Mouse (Mus musculus): ENCODE results near the gene Iqcg. TPM values are rescaled to one million over a fixed set of nuclear protein-coding genes. Genes with fewer than 3 reads are reported as not detected.

The Iqcg gene
- total and polyA plus RNA-seq, 3 experiments, result 13.6 to 40.4 TPM; not detected in 1

DNA sequence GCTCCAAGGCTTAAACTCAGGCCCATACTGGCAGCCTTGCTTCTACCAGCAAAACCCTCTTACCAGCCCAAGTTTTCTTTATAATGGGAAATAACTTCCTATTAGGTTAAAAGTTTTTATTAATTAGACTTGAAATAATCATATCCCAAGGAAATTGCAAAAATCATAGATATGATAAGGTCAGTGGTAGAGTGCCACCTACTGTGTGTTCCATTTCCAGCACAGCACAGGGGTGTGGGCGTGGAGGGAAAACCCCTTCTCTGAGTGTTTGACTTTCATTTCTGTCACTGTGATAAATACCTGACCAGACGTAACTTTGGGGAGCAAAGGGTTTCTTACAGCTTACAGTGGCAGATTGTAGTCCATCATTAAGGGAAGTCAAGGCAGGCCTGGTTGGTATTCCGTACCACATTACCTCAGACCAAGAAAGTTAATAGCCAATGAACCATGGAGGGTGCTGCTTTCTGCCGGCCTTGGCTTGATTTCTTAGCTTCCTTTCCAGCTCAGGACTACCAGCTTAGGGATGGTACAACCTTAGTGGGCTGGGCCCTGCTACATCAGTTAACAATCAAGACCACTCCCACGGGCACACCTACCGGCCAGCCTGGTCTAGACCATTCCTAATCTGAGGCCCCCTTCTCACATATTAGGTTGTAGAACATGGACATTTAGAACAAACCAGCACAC lies 17.0 kb upstream of the Iqcg start:
- Histone ChIP-seq H3K27ac (ENCODE audit: control insufficient read depth, low read depth, low read length) (no peak overlapping the region), H3K27me3 (ENCODE audit: control insufficient read depth in 1 of 2, insufficient read depth in 2 of 2, low read length in 2 of 2) (no peaks in the 10 kb centered on the region), H3K79me2 (ENCODE audit: control insufficient read depth, insufficient read depth, low read length, poor library complexity) (no peaks in the 10 kb centered on the region), H3K9me3 (replicated peaks; ENCODE audit: insufficient read depth, low read length) (no peaks in the 10 kb centered on the region; the same call in 1 of the 2 replicates), H3K36me3 (ENCODE audit: control insufficient read depth in 1 of 2, insufficient read depth in 2 of 2, low read length in 2 of 2) (no peaks in the 10 kb centered on the region), H3K4me1 (ENCODE audit: control insufficient read depth in 1 of 2, insufficient read depth in 2 of 2, low read length in 2 of 2) (no peaks in the 10 kb centered on the region), H3K4me3 (ENCODE audit: control insufficient read depth in 1 of 2, insufficient read depth in 1 of 2, low read depth in 2 of 2, low read length in 2 of 2) (no peak overlapping the region), H3K9ac (ENCODE audit: control insufficient read depth, low read depth, low read length, poor library complexity, severe bottlenecking) (no peak overlapping the region)
- DNase-seq (ENCODE audit: low read depth, low spot score), result no peak
- TF ChIP-seq HCFC1 (IDR thresholded peaks at IDR 0.05; ENCODE audit: low read depth, low read length), result no peak
- TF ChIP-seq TCF12 (IDR thresholded peaks at IDR 0.05; ENCODE audit: low read depth, low read length), result no peak
- no peak for TF ChIP-seq MAX (IDR thresholded peaks at IDR 0.05; ENCODE audit: low read length)
- TF ChIP-seq MYB (IDR thresholded peaks at IDR 0.05; ENCODE audit: low read depth, low read length), result no peak

DNA sequence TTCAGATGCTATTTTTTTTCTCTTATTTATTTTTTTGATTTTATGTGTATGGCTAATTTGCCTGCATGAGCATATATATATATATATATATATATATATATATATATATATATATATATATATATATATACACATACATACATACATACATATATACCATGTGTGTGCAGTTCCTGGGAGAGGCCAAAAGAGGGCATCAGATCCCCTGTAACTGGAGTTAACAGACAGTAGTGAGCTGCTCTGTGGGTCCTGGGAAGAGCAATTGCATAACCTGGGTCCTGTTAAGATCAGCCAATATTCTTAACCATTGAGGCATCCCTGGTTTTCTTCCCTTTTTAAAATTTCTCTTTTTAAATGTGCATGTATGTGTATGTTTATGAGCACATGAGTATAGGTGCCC lies 14.9 kb upstream of the Iqcg start:
- Histone ChIP-seq H3K27me3 (ENCODE audit: control insufficient read depth in 1 of 2, insufficient read depth in 2 of 2, low read length in 2 of 2) (no peaks in the 10 kb centered on the region), H3K9ac (ENCODE audit: control insufficient read depth, low read depth, low read length, poor library complexity, severe bottlenecking) (no peak overlapping the region), H3K36me3 (ENCODE audit: control insufficient read depth in 1 of 2, insufficient read depth in 2 of 2, low read length in 2 of 2) (no peaks in the 10 kb centered on the region), H3K9me3 (replicated peaks; ENCODE audit: insufficient read depth, low read length) (no peaks in the 10 kb centered on the region; the same call in 1 of the 2 replicates), H3K4me1 (ENCODE audit: control insufficient read depth in 1 of 2, insufficient read depth in 2 of 2, low read length in 2 of 2) (no peaks in the 10 kb centered on the region), H3K4me3 (ENCODE audit: control insufficient read depth in 1 of 2, insufficient read depth in 1 of 2, low read depth in 2 of 2, low read length in 2 of 2) (no peak overlapping the region), H3K79me2 (ENCODE audit: control insufficient read depth, insufficient read depth, low read length, poor library complexity) (no peaks in the 10 kb centered on the region), H3K27ac (ENCODE audit: control insufficient read depth, low read depth, low read length) (no peak overlapping the region)
- DNase-seq (ENCODE audit: low read depth, low spot score), result peak; percentile 41
- TF ChIP-seq CTCF (IDR thresholded peaks at IDR 0.05 in 2 of 3, conservative IDR thresholded peaks at IDR 0.05 in 1 of 3; ENCODE audit: control insufficient read depth in 1 of 3, insufficient read depth in 1 of 3, low read depth in 2 of 3, low read length in 3 of 3, poor library complexity in 1 of 3, severe bottlenecking in 1 of 3) (peak in 1 of 3 experiments; percentile 27; a peak in 2 of 6 replicates), RAD21 (IDR thresholded peaks at IDR 0.05; ENCODE audit: low read depth, low read length) (peak; percentile 18), MAFK (IDR thresholded peaks at IDR 0.05; ENCODE audit: borderline replicate concordance, low read depth, low read length) (no peak)

DNA sequence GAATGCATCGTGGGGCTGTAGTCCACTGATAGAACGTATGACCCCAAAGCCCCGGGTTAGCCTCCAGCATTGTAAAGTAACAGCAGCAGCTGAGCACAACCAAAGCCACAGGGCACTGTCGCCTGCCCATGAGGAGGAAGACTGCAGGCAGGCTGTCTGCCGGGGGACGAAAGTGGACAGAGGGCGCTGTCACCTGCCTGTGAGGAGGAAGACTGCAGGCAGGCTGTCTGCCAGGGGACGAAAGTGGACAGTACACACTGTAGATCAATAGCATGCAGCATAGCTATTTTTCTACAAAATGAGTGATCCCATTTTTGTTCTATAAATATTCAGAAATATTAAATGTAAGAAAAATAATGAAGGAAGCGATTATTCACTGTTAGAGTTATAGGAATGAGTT lies 8.6 kb upstream of the Iqcg start:
- Histone ChIP-seq H3K9ac (ENCODE audit: control insufficient read depth, low read depth, low read length, poor library complexity, severe bottlenecking) (no peak overlapping the region), H3K79me2 (ENCODE audit: control insufficient read depth, insufficient read depth, low read length, poor library complexity) (peaks cover 2% of the 10 kb centered on the region), H3K27me3 (ENCODE audit: control insufficient read depth in 1 of 2, insufficient read depth in 2 of 2, low read length in 2 of 2) (no peaks in the 10 kb centered on the region)

More for the DNA sequence above, 8.6 kb upstream of the Iqcg start:
- Histone ChIP-seq H3K9me3 (replicated peaks; ENCODE audit: insufficient read depth, low read length) (no peaks in the 10 kb centered on the region), H3K27ac (ENCODE audit: control insufficient read depth, low read depth, low read length) (no peak overlapping the region), H3K4me1 (ENCODE audit: control insufficient read depth in 1 of 2, insufficient read depth in 2 of 2, low read length in 2 of 2) (peaks cover 3 to 7% of the 10 kb centered on the region in 2 experiments; a peak in 3 of 4 replicates), H3K36me3 (ENCODE audit: control insufficient read depth in 1 of 2, insufficient read depth in 2 of 2, low read length in 2 of 2) (peaks cover 1 to 12% of the 10 kb centered on the region in 2 experiments; a peak in 3 of 4 replicates), H3K4me3 (ENCODE audit: control insufficient read depth in 1 of 2, insufficient read depth in 1 of 2, low read depth in 2 of 2, low read length in 2 of 2) (no peak overlapping the region)
- TF ChIP-seq CHD1 (IDR thresholded peaks at IDR 0.05; ENCODE audit: low read depth, low read length) (no peak), MAX (IDR thresholded peaks at IDR 0.05; ENCODE audit: low read length) (no peak), TAL1 (IDR thresholded peaks at IDR 0.05; ENCODE audit: low read length) (no peak), NRF1 (IDR thresholded peaks at IDR 0.05; ENCODE audit: insufficient read depth, low read depth, low read length, poor library complexity, severe bottlenecking) (no peak), SMC3 (IDR thresholded peaks at IDR 0.05; ENCODE audit: low read depth, low read length) (no peak), POLR2AphosphoS5 (IDR thresholded peaks at IDR 0.05; ENCODE audit: borderline replicate concordance, low read depth, low read length) (no peak), ETS1 (IDR thresholded peaks at IDR 0.05; ENCODE audit: low read depth, low read length) (no peak), EP300 (IDR thresholded peaks at IDR 0.05; ENCODE audit: low read depth in 1 of 2, low read length in 2 of 2) (no peak), USF1 (IDR thresholded peaks at IDR 0.05; ENCODE audit: low read depth, low read length) (no peak), GABPA (IDR thresholded peaks at IDR 0.05; ENCODE audit: low read depth, low read length) (no peak), MYB (IDR thresholded peaks at IDR 0.05; ENCODE audit: low read depth, low read length) (no peak), USF2 (IDR thresholded peaks at IDR 0.05; ENCODE audit: borderline replicate concordance in 1 of 2, insufficient read depth in 1 of 2, low read depth in 1 of 2, low read length in 2 of 2) (no peak), ZNF384 (IDR thresholded peaks at IDR 0.05; ENCODE audit: low read depth, low read length) (no peak)
- no peak for DNase-seq (ENCODE audit: low read depth, low spot score)

All from MEL (cell line).